Mouse (Mus musculus) lung, embryonic 16.5 days (tissue): ENCODE results near the gene Plcb3. TPM values are rescaled to one million over a fixed set of nuclear protein-coding genes. Genes with fewer than 3 reads are reported as not detected.

Experiments
- ATAC-seq: fragments of 200-750 bp; cut with Nextera tagmentation; 2 replicates; pipeline ENCODE4 v1.8.0; 2017; ENCODE audit warnings: low read depth, mild to moderate bottlenecking, moderate library complexity
- H3K27ac ChIP-seq: fragments of 300-500 bp; sonication (generic); 2 replicates; pipeline ENCODE4 v1.5.1; 2014; ENCODE audit warnings: mild to moderate bottlenecking, control low read depth, low read length
- H3K27me3 ChIP-seq: fragments of 300-500 bp; sonication (generic); 2 replicates; pipeline ENCODE4 v1.6.1; 2014; ENCODE audit warnings: low read depth, low read length, mixed read lengths; ENCODE audit not compliant: control insufficient read depth, insufficient read depth
- H3K36me3 ChIP-seq: fragments of 300-500 bp; sonication (generic); 2 replicates; pipeline ENCODE4 v1.6.1; 2014; ENCODE audit warnings: low read length; ENCODE audit not compliant: control insufficient read depth, insufficient read depth
- H3K4me1 ChIP-seq: fragments of 300-500 bp; sonication (generic); replicated peaks from 2 replicates; pipeline ENCODE4 v1.6.1; 2014; ENCODE audit warnings: low read length, mixed read lengths; ENCODE audit not compliant: control insufficient read depth, insufficient read depth
- H3K4me2 ChIP-seq: fragments of 300-500 bp; sonication (generic); 2 replicates; pipeline ENCODE4 v1.6.1; 2014; ENCODE audit warnings: low read depth, low read length, control low read depth
- H3K4me3 ChIP-seq: fragments of 300-500 bp; sonication (generic); 2 replicates; pipeline ENCODE4 v1.5.1; 2014; ENCODE audit warnings: mild to moderate bottlenecking, low read length, control low read depth
- H3K9ac ChIP-seq: fragments of 300-500 bp; sonication (generic); 2 replicates; pipeline ENCODE4 v1.6.1; 2014; ENCODE audit warnings: low read length, control low read depth
- H3K9me3 ChIP-seq: fragments of 300-500 bp; sonication (generic); 2 replicates; pipeline ENCODE4 v1.6.1; 2016; ENCODE audit warnings: low read length; ENCODE audit not compliant: control insufficient read depth
- WGBS: fragments of 180-500 bp; shearing (Covaris S2); extraction: QIAGEN DNeasy Blood & Tissue Kit; methylation state at CpG from one replicate; pipeline ENCODE4 v1.1.7; 2014; 5-methylcytosine and 5-hydroxymethylcytosine counted together
- polyA plus RNA-seq: library from polyadenylated mRNA; unstranded; fragments of >200 nt; fragmentation: Nextera tagmentation; extraction: Ambion mirVana; gene quantifications from 2 replicates; pipeline ENCODE4 v1.2.1, GENCODE M21; 2015

Gene Plcb3
- polyA plus RNA-seq, 1 experiment from 2014 or later: 49.1 TPM

- Histone ChIP-seq H3K27me3 (peaks cover 34% of the 10 kb centered on the region), H3K4me3 (no peak overlapping the region), H3K4me2 (no peak overlapping the region), H3K27ac (no peak overlapping the region), H3K4me1 (peaks cover 22% of the 10 kb centered on the region), H3K36me3 (no peaks in the 10 kb centered on the region), H3K9me3 (no peaks in the 10 kb centered on the region), H3K9ac (no peak overlapping the region)
- no peak for ATAC-seq
- 74% methylated on average over 16 of the region's 16 CpGs for WGBS
These were observed 38.5 kb downstream of the Plcb3 start for GRCm38 (mm10) chr19:6937541-6938465.

GRCm38 (mm10) chr19:6936299-6936698, 40.0 kb downstream of the Plcb3 start:
- peaks cover 49% of the 10 kb centered on the region for H3K27me3 ChIP-seq
- WGBS: 21% methylated on average over 3 of the region's 3 CpGs
- no peak overlapping the region for H3K4me3 ChIP-seq
- no peak overlapping the region for H3K27ac ChIP-seq
- no peaks in the 10 kb centered on the region for H3K36me3 ChIP-seq
- ATAC-seq: no peak
- H3K4me1 ChIP-seq: peaks cover 21% of the 10 kb centered on the region
- H3K4me2 ChIP-seq: no peak overlapping the region
- no peak overlapping the region for H3K9ac ChIP-seq
- no peaks in the 10 kb centered on the region for H3K9me3 ChIP-seq

- peaks cover 59% of the 10 kb centered on the region for H3K27me3 ChIP-seq
- peak within 1 kb of the TSS; percentile 86 for H3K4me2 ChIP-seq
- no peaks in the 10 kb centered on the region for H3K9me3 ChIP-seq
- H3K36me3 ChIP-seq: no peaks in the 10 kb centered on the region
- H3K4me3 ChIP-seq: peak within 1 kb of the TSS; percentile 53
- H3K9ac ChIP-seq: peak within 1 kb of the TSS; percentile 61
- no peak; the same call in 1 of the 2 replicates for ATAC-seq
- WGBS: 11% methylated on average over 23 of the region's 23 CpGs
- H3K27ac ChIP-seq: no peak within 1 kb of the TSS
- peaks cover 11% of the 10 kb centered on the region for H3K4me1 ChIP-seq
These were observed 41.9 kb downstream of the Plcb3 start, which contains the start of gene Kcnk4 for GRCm38 (mm10) chr19:6934195-6934977. Kcnk4 (minus strand) TSS chr19:6934515.

GRCm38 (mm10) chr19:6933436-6934194, 42.7 kb downstream of the Plcb3 start:
- Histone ChIP-seq H3K9me3 (no peaks in the 10 kb centered on the region), H3K4me3 (peak overlapping the region; percentile 53), H3K4me2 (peak overlapping the region; percentile 86), H3K9ac (peak overlapping the region; percentile 61), H3K4me1 (peaks cover 11% of the 10 kb centered on the region), H3K27ac (no peak overlapping the region), H3K36me3 (no peaks in the 10 kb centered on the region), H3K27me3 (peaks cover 65% of the 10 kb centered on the region)
- peak; percentile 72 for ATAC-seq
- 3% methylated on average over 58 of the region's 58 CpGs for WGBS

- Histone ChIP-seq H3K27ac (no peak overlapping the region), H3K27me3 (peaks cover 71% of the 10 kb centered on the region), H3K36me3 (no peaks in the 10 kb centered on the region), H3K9ac (no peak overlapping the region), H3K4me3 (peak overlapping the region; percentile 53; the same call in 1 of the 2 replicates), H3K4me1 (peaks cover 11% of the 10 kb centered on the region), H3K4me2 (no peak overlapping the region), H3K9me3 (no peaks in the 10 kb centered on the region)
- WGBS: 21% methylated on average over 4 of the region's 4 CpGs
- no peak for ATAC-seq
These were observed 43.2 kb downstream of the Plcb3 start for GRCm38 (mm10) chr19:6933102-6933435.

GRCm38 (mm10) chr19:6932018-6932417, 44.3 kb downstream of the Plcb3 start:
- Histone ChIP-seq H3K27me3 (peaks cover 81% of the 10 kb centered on the region), H3K9ac (no peak overlapping the region), H3K36me3 (no peaks in the 10 kb centered on the region), H3K9me3 (no peaks in the 10 kb centered on the region), H3K4me3 (no peak overlapping the region), H3K4me1 (peaks cover 11% of the 10 kb centered on the region), H3K27ac (no peak overlapping the region), H3K4me2 (no peak overlapping the region)
- ATAC-seq: no peak
- WGBS: 48% methylated on average over 1 of the region's 1 CpGs

- no peaks in the 10 kb centered on the region for H3K9me3 ChIP-seq
- H3K4me3 ChIP-seq: no peak overlapping the region
- no peak for ATAC-seq
- no peak overlapping the region for H3K9ac ChIP-seq
- no peak overlapping the region for H3K27ac ChIP-seq
- no peak overlapping the region for H3K4me2 ChIP-seq
- WGBS: 7% methylated on average over 2 of the region's 2 CpGs
- peaks cover 13% of the 10 kb centered on the region for H3K4me1 ChIP-seq
- no peaks in the 10 kb centered on the region for H3K36me3 ChIP-seq
- H3K27me3 ChIP-seq: peaks cover 87% of the 10 kb centered on the region
These were observed 45.3 kb downstream of the Plcb3 start for GRCm38 (mm10) chr19:6931002-6931401.

GRCm38 (mm10) chr19:6928080-6928479, 48.2 kb downstream of the Plcb3 start:
- no peak for ATAC-seq
- no peaks in the 10 kb centered on the region for H3K36me3 ChIP-seq
- H3K4me2 ChIP-seq: no peak overlapping the region
- 13% methylated on average over 9 of the region's 9 CpGs for WGBS
- H3K27ac ChIP-seq: no peak overlapping the region
- H3K4me3 ChIP-seq: no peak overlapping the region
- H3K9ac ChIP-seq: no peak overlapping the region
- H3K4me1 ChIP-seq: peaks cover 16% of the 10 kb centered on the region
- no peaks in the 10 kb centered on the region for H3K9me3 ChIP-seq
- H3K27me3 ChIP-seq: peaks cover 88% of the 10 kb centered on the region
